Mouse (Mus musculus) gastrocnemius, postnatal 25 days (tissue): ENCODE results near the gene Naaladl1. TPM values are rescaled to one million over a fixed set of nuclear protein-coding genes. Genes with fewer than 3 reads are reported as not detected.

Experiments used
- DNase-seq: peaks from one replicate; pipeline ENCODE4 v3.0.0; 2022
- total RNA-seq, 2 experiments: library from RNA; stranded (reverse); gene quantifications; 1 replicate in 1 of 2; 2 replicates in 1 of 2; pipeline ENCODE4 v1.2.3; 2021

Naaladl1 gene
- total RNA-seq, 2 experiments from 2014 or later: not detected

GRCm38 (mm10) chr19:6084478-6085248 lies 20.9 kb upstream of the Naaladl1 start, which contains the start of the genes Zfpl1 and Cdca5:
TSS of gene Zfpl1 (minus strand) at chr19:6084956.
TSS of gene Cdca5 (plus strand) at chr19:6084983.
- DNase-seq: peak; percentile 95

- peak; percentile 30 for DNase-seq
Measured at GRCm38 (mm10) chr19:6085417-6085879, 20.1 kb upstream of the Naaladl1 start.

GRCm38 (mm10) chr19:6088841-6089240 lies 16.7 kb upstream of the Naaladl1 start:
- DNase-seq: no peak

GRCm38 (mm10) chr19:6094119-6094518 lies 11.5 kb upstream of the Naaladl1 start, which contains the start of gene AC131692.1:
TSS of gene AC131692.1 (plus strand) at chr19:6094419.
- no peak for DNase-seq

GRCm38 (mm10) chr19:6097847-6098246 lies 7.7 kb upstream of the Naaladl1 start:
- no peak for DNase-seq

- DNase-seq: no peak
Measured at GRCm38 (mm10) chr19:6101186-6101585, 4.4 kb upstream of the Naaladl1 start.

- no peak for DNase-seq
Measured at GRCm38 (mm10) chr19:6102169-6102853, 3.3 kb upstream of the Naaladl1 start.

- no peak for DNase-seq
Measured at GRCm38 (mm10) chr19:6104476-6104875, 1.1 kb upstream of the Naaladl1 start.

GRCm38 (mm10) chr19:6113116-6113515 lies 7.5 kb downstream of the Naaladl1 start:
- no peak for DNase-seq

GRCm38 (mm10) chr19:6116113-6116850 lies 10.7 kb downstream of the Naaladl1 start:
- DNase-seq: no peak

GRCm38 (mm10) chr19:6117346-6117985 lies 11.9 kb downstream of the Naaladl1 start:
- no peak for DNase-seq

GRCm38 (mm10) chr19:6117986-6118676 lies 12.5 kb downstream of the Naaladl1 start, which contains the start of gene Sac3d1:
TSS of gene Sac3d1 (minus strand) at chr19:6118650.
- peak; percentile 84 for DNase-seq

GRCm38 (mm10) chr19:6118677-6119185 lies 13.1 kb downstream of the Naaladl1 start:
- DNase-seq: no peak

- DNase-seq: no peak
Measured at GRCm38 (mm10) chr19:6121761-6122160, 16.2 kb downstream of the Naaladl1 start.

- DNase-seq: no peak
Measured at GRCm38 (mm10) chr19:6123330-6123729, 17.7 kb downstream of the Naaladl1 start.

GRCm38 (mm10) chr19:6124898-6125297 lies 19.3 kb downstream of the Naaladl1 start:
- DNase-seq: no peak

- no peak for DNase-seq
Measured at GRCm38 (mm10) chr19:6126289-6126688, 20.7 kb downstream of the Naaladl1 start.

- no peak for DNase-seq
Measured at GRCm38 (mm10) chr19:6126789-6127580, 21.4 kb downstream of the Naaladl1 start.

- DNase-seq: peak; percentile 93
Measured at GRCm38 (mm10) chr19:6127760-6128341, 22.3 kb downstream of the Naaladl1 start, which contains the start of gene Snx15. TSS of gene Snx15 (minus strand) at chr19:6128304.
